Mouse (Mus musculus) limb, embryonic 13.5 days (tissue): ENCODE measurements at regions not wholly inside any gene's neighbourhood (a gene's known extent, or its start where the extent isn't known, plus 50 kb on each side); places are given as distances from the start of the nearest gene placed in this dataset.

Source experiments
- ATAC-seq: fragments of 200-750 bp; cut with Nextera tagmentation; 2 replicates; pipeline ENCODE4 v1.8.0; 2017; ENCODE audit warnings: low read depth, moderate number of reproducible peaks, moderate TSS enrichment; ENCODE audit not compliant: low FRiP score
- H3K27ac ChIP-seq: fragments of 300-500 bp; sonication (generic); 2 replicates; pipeline ENCODE4 v1.5.1; 2015; ENCODE audit warnings: inconsistent platforms, mild to moderate bottlenecking, moderate library complexity
- H3K27me3 ChIP-seq: fragments of 300-500 bp; sonication (generic); 2 replicates; pipeline ENCODE4 v1.6.1; 2015; ENCODE audit warnings: mild to moderate bottlenecking, inconsistent platforms
- H3K36me3 ChIP-seq: fragments of 300-500 bp; sonication (generic); 2 replicates; pipeline ENCODE4 v1.6.1; 2015; ENCODE audit warnings: inconsistent platforms, mild to moderate bottlenecking, moderate library complexity
- H3K4me1 ChIP-seq: fragments of 300-500 bp; sonication (generic); 2 replicates; pipeline ENCODE4 v1.6.1; 2015; ENCODE audit warnings: inconsistent platforms
- H3K4me2 ChIP-seq: fragments of 300-500 bp; sonication (generic); replicated peaks from 2 replicates; pipeline ENCODE4 v1.6.1; 2015; ENCODE audit warnings: inconsistent platforms, mild to moderate bottlenecking, moderate library complexity
- H3K4me3 ChIP-seq: fragments of 300-500 bp; sonication (generic); 2 replicates; pipeline ENCODE4 v1.5.1; 2015; ENCODE audit warnings: moderate library complexity, mild to moderate bottlenecking, inconsistent platforms
- H3K9ac ChIP-seq: fragments of 300-500 bp; sonication (generic); 2 replicates; pipeline ENCODE4 v1.6.1; 2015; ENCODE audit warnings: mild to moderate bottlenecking, inconsistent platforms
- H3K9me3 ChIP-seq: fragments of 300-500 bp; sonication (generic); 2 replicates; pipeline ENCODE4 v1.6.1; 2016; ENCODE audit warnings: inconsistent platforms
- WGBS: fragments of 180-500 bp; shearing (Covaris S2); methylation state at CpG from one replicate; pipeline ENCODE4 v1.1.7; 2015; 5-methylcytosine and 5-hydroxymethylcytosine counted together

DNA sequence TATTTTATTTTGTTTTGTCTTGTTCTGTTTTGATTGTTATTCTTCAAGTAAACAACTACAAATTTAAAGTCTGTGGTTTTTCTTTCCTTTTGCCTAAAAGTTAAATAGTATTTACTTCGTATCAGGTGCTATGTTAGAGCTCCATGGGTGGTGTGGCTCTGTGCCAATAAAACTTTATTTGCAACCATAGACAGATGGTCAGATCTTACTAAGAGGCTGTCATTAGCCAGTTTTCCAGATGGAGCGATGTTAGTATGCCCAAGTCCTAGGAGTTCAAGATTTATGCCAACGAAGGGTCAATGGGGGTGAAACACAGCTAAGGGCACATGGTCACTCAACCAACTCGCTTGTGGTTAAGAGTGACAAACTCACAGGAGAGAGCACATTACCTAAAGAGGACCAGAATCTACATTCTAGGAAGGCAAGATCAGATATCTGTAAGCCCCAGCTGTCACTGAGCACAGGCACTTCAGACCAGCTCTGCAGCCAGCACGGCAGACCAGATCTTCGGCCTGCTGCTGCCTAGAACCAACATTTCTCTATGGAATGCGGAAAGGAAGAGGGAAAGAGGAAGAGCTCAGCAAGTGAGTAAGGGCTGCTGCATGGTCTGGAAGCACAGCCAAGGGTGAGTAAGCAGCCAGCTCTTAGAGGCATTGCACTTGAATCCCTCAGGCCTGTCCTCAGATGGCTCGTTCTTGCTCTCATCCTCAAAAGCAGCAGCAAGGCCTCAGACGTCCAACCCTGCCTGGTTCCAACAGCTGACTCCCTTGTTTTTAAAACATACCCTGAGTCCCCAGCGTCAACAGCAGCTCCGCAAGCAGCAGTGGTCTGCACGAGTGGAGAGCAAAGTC, 54.3 kb upstream of the Cd93 start:
- Histone ChIP-seq H3K4me3 (no peak overlapping the region), H3K9me3 (no peaks in the 10 kb centered on the region), H3K36me3 (no peaks in the 10 kb centered on the region), H3K4me2 (no peak overlapping the region), H3K27me3 (no peaks in the 10 kb centered on the region), H3K4me1 (no peaks in the 10 kb centered on the region), H3K9ac (no peak overlapping the region), H3K27ac (no peak overlapping the region)
- WGBS: 66% methylated on average over 12 of the region's 12 CpGs
- no peak for ATAC-seq

DNA sequence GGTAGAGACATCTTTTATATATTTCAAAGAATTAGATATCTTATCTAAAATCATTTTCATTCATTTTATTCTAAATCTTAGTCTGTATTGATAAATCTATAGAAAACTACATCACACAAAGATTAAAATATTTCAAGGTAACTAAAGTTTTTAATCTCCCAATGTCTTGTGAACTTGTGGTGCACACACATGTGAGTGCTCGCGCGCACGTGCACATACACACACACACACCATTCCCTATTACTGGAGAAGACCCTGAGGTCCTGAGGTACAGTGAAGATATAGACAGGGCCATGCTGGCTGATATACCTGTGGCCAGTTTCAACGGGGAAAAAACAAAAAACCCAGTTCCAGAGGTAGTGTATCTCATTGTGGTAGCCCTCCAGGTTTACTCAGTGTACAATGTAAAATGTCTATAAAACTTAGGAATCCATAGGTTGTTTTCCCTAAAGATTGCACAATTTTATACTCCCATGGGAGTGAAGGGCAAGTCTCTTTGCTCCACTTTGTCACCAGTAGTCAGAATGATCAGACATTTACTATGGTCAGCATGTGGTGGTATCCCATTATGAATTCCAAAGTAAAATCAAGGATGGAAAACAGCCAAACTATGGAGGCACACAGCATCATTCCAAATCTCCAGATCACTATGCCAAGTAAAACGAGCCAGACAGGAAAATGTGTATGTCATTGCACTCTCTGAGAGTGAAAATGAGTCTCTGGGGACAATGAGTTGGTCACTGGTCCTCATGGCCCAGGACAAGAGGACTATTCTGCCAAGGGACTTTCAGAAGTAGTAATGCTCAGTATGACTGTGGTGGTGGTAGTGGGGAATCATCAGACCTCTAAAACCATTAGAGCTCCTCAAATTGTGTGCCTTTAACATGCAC, 53.0 kb upstream of the Cd93 start:
- 88% methylated on average over 6 of the region's 6 CpGs for WGBS
- H3K4me2 ChIP-seq: no peak overlapping the region
- no peak overlapping the region for H3K27ac ChIP-seq
- H3K27me3 ChIP-seq: no peaks in the 10 kb centered on the region
- no peaks in the 10 kb centered on the region for H3K4me1 ChIP-seq
- H3K36me3 ChIP-seq: no peaks in the 10 kb centered on the region
- no peak for ATAC-seq
- no peak overlapping the region for H3K4me3 ChIP-seq
- no peaks in the 10 kb centered on the region for H3K9me3 ChIP-seq
- H3K9ac ChIP-seq: no peak overlapping the region

DNA sequence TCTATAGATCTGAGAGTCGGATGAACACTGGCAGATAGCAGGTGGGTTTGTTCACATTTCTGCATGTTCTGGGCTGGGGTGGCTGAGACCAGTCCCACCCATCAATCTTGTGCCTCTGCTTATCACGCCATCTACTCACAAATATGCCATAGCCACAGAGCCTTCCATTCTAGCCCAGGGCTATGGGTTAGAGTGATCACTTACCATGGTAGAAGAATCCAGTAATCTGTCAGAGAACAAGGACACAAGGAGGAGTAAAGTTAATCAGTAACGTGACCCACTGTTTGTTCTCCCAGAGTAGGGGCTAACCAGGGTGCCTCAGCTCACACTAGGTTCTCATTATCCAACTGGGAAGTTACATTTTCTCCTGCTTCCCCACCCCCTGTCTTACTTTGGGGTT, 52.1 kb upstream of the Cd93 start:
- no peak for ATAC-seq
- no peak overlapping the region for H3K4me3 ChIP-seq
- H3K4me1 ChIP-seq: no peaks in the 10 kb centered on the region
- H3K9ac ChIP-seq: no peak overlapping the region
- no peaks in the 10 kb centered on the region for H3K36me3 ChIP-seq
- no peak overlapping the region for H3K27ac ChIP-seq
- H3K9me3 ChIP-seq: no peaks in the 10 kb centered on the region
- no peaks in the 10 kb centered on the region for H3K27me3 ChIP-seq
- 74% methylated on average over 3 of the region's 3 CpGs for WGBS
- H3K4me2 ChIP-seq: no peak overlapping the region

DNA sequence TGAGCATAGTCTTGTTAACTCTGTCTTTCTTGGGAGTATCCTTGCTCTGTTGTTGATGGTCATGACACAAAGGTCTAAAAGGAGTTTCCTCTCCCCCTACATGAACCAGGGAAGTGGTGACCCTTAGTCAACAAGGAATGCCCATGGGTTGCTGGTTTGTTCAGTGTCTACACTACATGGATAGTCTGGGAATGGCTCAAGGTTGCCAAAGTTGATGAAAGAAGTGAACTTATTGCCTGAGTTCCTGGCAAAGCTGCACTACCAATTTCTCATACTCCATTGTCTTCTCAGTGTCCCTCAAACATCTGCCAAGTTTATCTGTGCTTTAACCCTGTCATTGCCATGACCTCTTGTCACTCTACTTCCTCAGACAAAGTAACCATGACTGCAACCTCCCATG, 49.9 kb upstream of the Cd93 start:
- Histone ChIP-seq H3K4me1 (no peaks in the 10 kb centered on the region), H3K9ac (no peak overlapping the region), H3K4me3 (no peak overlapping the region), H3K36me3 (no peaks in the 10 kb centered on the region), H3K9me3 (no peaks in the 10 kb centered on the region), H3K4me2 (no peak overlapping the region), H3K27me3 (no peaks in the 10 kb centered on the region), H3K27ac (no peak overlapping the region)
- ATAC-seq: no peak
